Mouse (Mus musculus) liver, embryonic 16.5 days (tissue): ENCODE results near the gene Akr1c13. TPM values are rescaled to one million over a fixed set of nuclear protein-coding genes. Genes with fewer than 3 reads are reported as not detected.
"Not testable (repeated sequence)": the region's sequence is repeated elsewhere in the genome, so short reads cannot be mapped to it uniquely, and the experiment has no call there.

Experiments used
- ATAC-seq: fragments of 200-750 bp; cut with Nextera tagmentation; 2 replicates; pipeline ENCODE4 v1.8.0; 2017; ENCODE audit warnings: low read depth, mild to moderate bottlenecking, moderate number of reproducible peaks, moderate library complexity
- H3K27ac ChIP-seq: fragments of 300-500 bp; sonication (generic); 2 replicates; pipeline ENCODE4 v1.5.1; 2014; ENCODE audit warnings: mild to moderate bottlenecking, low read length
- H3K27me3 ChIP-seq: fragments of 300-500 bp; sonication (generic); 2 replicates; pipeline ENCODE4 v1.6.1; 2014; ENCODE audit warnings: low read depth, low read length, mixed read lengths; ENCODE audit not compliant: control insufficient read depth, insufficient read depth
- H3K36me3 ChIP-seq: fragments of 300-500 bp; sonication (generic); 2 replicates; pipeline ENCODE4 v1.6.1; 2014; ENCODE audit warnings: mild to moderate bottlenecking; ENCODE audit not compliant: control insufficient read depth, insufficient read depth
- H3K4me1 ChIP-seq: fragments of 300-500 bp; sonication (generic); 2 replicates; pipeline ENCODE4 v1.6.1; 2014; ENCODE audit warnings: low read depth, low read length, mixed read lengths; ENCODE audit not compliant: control insufficient read depth
- H3K4me2 ChIP-seq: fragments of 300-500 bp; sonication (generic); 2 replicates; pipeline ENCODE4 v1.6.1; 2014; ENCODE audit warnings: low read depth, low read length, mixed read lengths
- H3K4me3 ChIP-seq: fragments of 300-500 bp; sonication (generic); 2 replicates; pipeline ENCODE4 v1.5.1; 2014; ENCODE audit warnings: low read depth, mild to moderate bottlenecking, low read length
- H3K9ac ChIP-seq: fragments of 300-500 bp; sonication (generic); 2 replicates; pipeline ENCODE4 v1.6.1; 2014; ENCODE audit warnings: low read depth, low read length
- H3K9me3 ChIP-seq: fragments of 300-500 bp; sonication (generic); replicated peaks from 2 replicates; pipeline ENCODE4 v1.6.1; 2016; ENCODE audit warnings: low read length; ENCODE audit not compliant: control insufficient read depth
- WGBS: fragments of 180-500 bp; shearing (Covaris S2); extraction: QIAGEN DNeasy Blood & Tissue Kit; methylation state at CpG from one replicate; pipeline ENCODE4 v1.1.7; 2014; ENCODE audit not compliant: insufficient replicate concordance; 5-methylcytosine and 5-hydroxymethylcytosine counted together
- polyA plus RNA-seq: library from polyadenylated mRNA; unstranded; fragments of >200 nt; fragmentation: Nextera tagmentation; extraction: Ambion mirVana; gene quantifications from 2 replicates; pipeline ENCODE4 v1.2.1, GENCODE M21; 2015

Akr1c13 gene
- polyA plus RNA-seq, 1 experiment from 2014 or later = 57.5 TPM

DNA sequence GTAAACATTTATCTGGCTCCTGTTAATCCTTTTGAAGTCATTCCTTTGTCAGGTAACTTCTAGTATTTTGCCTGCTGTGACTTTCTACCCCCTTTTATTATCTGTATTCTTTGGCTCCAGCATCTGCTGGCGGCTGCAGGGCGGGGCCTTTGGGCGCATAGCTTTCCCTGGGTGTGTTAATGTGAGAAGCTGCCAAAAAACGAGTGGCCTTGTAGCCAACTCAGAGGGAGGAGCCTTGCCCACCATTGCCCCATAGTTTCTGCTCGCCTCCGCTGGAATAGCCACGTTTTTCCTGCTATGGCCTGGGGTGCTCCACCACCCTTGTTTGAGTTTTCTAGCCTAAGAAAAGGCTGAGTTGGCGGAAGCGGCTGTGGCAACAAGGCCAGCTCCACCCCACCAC, 7.8 kb upstream of the Akr1c13 start:
- no peak for ATAC-seq
- H3K4me3 ChIP-seq = no peak overlapping the region
- no peak overlapping the region for H3K9ac ChIP-seq
- no peaks in the 10 kb centered on the region for H3K4me1 ChIP-seq
- H3K27me3 ChIP-seq = no peaks in the 10 kb centered on the region
- no peaks in the 10 kb centered on the region for H3K9me3 ChIP-seq
- no peak overlapping the region for H3K27ac ChIP-seq
- 72% methylated on average over 9 of the region's 9 CpGs for WGBS
- H3K4me2 ChIP-seq = no peak overlapping the region
- H3K36me3 ChIP-seq = no peaks in the 10 kb centered on the region

GRCm38 (mm10) chr13:4186641-4187411, 4.1 kb upstream of the Akr1c13 start:
- H3K4me3 ChIP-seq, H3K27ac ChIP-seq, H3K27me3 ChIP-seq, H3K4me1 ChIP-seq, H3K4me2 ChIP-seq, H3K9ac ChIP-seq, H3K9me3 ChIP-seq, ATAC-seq, H3K36me3 ChIP-seq: not testable (repeated sequence)
- 63% methylated on average over 7 of the region's 7 CpGs for WGBS

DNA sequence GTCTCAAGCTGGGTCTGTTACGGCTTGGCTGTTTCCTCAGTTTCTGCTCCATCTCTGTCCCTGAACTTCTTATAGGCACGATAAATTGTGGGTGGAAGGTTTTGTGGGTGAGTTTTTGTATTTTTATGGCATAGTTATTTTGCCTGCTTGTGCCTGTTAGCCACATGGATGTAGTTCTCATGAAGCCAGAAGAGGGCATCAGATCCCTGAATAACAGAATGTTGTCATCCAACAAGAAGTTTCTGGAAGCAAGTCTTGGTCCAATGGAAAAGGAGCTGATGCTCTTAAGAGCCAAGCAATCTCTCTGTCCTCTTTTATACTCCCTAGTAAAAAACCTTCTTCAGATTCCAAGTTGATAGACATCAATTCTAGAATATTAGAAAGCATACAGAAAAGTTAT, 2.8 kb upstream of the Akr1c13 start:
- no peak for ATAC-seq
- Histone ChIP-seq H3K27me3 (no peaks in the 10 kb centered on the region), H3K4me2 (no peak overlapping the region), H3K4me1 (no peaks in the 10 kb centered on the region), H3K9me3 (no peaks in the 10 kb centered on the region), H3K4me3 (no peak overlapping the region), H3K36me3 (no peaks in the 10 kb centered on the region), H3K9ac (no peak overlapping the region), H3K27ac (no peak overlapping the region)
- 59% methylated on average over 2 of the region's 2 CpGs for WGBS

DNA sequence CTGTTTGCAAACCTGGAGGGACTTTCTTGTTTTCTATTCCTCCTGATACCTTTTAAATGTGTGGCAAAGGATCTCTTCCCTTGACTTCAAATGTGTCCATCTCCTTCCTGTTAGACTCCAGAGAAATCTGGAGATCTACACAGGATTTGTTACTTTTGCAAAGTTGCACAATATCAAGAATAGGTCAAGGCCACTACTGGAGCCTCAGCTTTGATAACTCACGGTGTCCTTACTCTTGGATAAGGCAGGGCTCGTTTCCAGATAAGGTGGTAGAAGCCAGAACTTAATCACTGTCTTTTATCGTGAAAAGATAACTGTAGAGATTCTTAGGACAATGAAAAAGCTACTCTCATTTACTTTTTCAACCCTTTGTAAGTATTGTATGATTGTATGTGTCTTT, 1.6 kb downstream of the Akr1c13 start:
- 32% methylated on average over 3 of the region's 3 CpGs for WGBS
- H3K27ac ChIP-seq = no peak overlapping the region
- no peaks in the 10 kb centered on the region for H3K36me3 ChIP-seq
- no peak overlapping the region for H3K4me3 ChIP-seq
- no peak for ATAC-seq
- H3K9me3 ChIP-seq = no peaks in the 10 kb centered on the region
- no peaks in the 10 kb centered on the region for H3K4me1 ChIP-seq
- H3K4me2 ChIP-seq = peak overlapping the region; percentile 13
- H3K9ac ChIP-seq = no peak overlapping the region
- no peaks in the 10 kb centered on the region for H3K27me3 ChIP-seq

GRCm38 (mm10) chr13:4206147-4206903, 15.4 kb downstream of the Akr1c13 start:
- ATAC-seq = peak; percentile 79
- Histone ChIP-seq H3K27ac (no peak overlapping the region), H3K4me3 (no peak overlapping the region), H3K27me3 (no peaks in the 10 kb centered on the region), H3K9me3 (no peaks in the 10 kb centered on the region), H3K4me1 (no peaks in the 10 kb centered on the region), H3K9ac (no peak overlapping the region), H3K4me2 (no peak overlapping the region), H3K36me3 (no peaks in the 10 kb centered on the region)
- WGBS = 10% methylated on average over 1 of the region's 1 CpGs

DNA sequence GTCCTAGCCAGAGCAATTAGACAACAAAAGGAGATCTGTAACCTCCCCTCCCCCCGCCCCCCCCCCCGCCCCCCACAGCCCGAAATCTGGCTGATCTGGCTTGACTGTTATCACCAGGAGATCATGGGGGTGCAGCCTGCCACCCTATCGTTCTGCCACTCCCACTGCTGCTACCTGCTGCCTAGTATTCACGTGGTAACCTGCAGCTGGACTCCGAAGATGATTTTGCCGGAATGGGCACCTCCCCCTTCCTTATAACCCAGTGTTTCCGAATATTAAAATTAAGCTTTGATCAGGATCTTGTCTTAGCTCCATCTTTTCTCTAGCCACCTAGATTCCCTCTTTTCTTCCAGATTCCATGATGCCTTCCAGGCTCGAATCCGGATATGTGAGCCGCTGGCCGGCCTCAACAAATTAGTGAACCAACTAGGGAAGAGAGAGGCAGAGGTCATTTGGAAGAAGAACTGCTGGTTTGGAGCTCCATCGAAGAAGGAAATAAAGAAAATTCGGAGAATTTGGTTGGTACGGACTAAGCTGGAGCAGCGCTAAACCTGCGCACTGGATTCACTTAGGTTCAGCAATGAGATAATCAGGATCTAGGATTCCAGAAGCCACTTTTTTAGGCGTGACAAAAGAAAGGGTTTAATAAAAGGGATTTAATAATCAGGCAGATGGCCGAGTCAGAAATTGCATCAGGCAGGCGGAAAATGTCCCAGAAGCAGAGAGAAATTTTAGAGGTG, 20.8 kb downstream of the Akr1c13 start:
- Histone ChIP-seq H3K4me2 (no peak overlapping the region), H3K4me1 (no peaks in the 10 kb centered on the region), H3K9ac (no peak overlapping the region), H3K36me3 (no peaks in the 10 kb centered on the region), H3K27me3 (no peaks in the 10 kb centered on the region), H3K9me3 (no peaks in the 10 kb centered on the region), H3K4me3 (no peak overlapping the region), H3K27ac (no peak overlapping the region)
- 61% methylated on average over 20 of the region's 20 CpGs for WGBS
- no peak for ATAC-seq

DNA sequence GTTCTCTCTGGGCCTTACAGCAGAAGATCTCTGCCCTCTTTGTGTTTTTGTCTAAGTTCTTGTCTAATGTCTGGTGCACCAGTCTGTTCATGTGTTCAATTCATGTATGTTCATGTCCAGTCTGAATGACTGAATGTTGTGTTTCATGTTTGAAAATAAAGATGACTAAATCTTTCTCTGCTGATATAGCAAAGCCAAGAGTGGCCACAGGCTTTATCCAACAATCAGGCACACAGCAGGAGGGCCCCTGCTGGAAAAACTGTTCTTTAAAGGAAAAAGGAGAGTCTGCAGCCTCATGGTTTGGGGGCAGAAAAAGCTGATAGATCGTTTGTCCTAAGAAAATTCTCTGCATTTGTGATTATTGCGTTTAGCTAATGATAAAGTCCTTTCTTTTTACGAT, 21.4 kb downstream of the Akr1c13 start:
- H3K9me3 ChIP-seq = no peaks in the 10 kb centered on the region
- H3K27me3 ChIP-seq = no peaks in the 10 kb centered on the region
- H3K4me2 ChIP-seq = no peak overlapping the region
- no peaks in the 10 kb centered on the region for H3K4me1 ChIP-seq
- ATAC-seq = no peak
- no peak overlapping the region for H3K27ac ChIP-seq
- WGBS = 57% methylated on average over 3 of the region's 3 CpGs
- H3K36me3 ChIP-seq = no peaks in the 10 kb centered on the region
- H3K4me3 ChIP-seq = no peak overlapping the region
- no peak overlapping the region for H3K9ac ChIP-seq

- not testable (repeated sequence) for H3K9me3 ChIP-seq, ATAC-seq, H3K27ac ChIP-seq, H3K9ac ChIP-seq, H3K36me3 ChIP-seq, H3K4me1 ChIP-seq, H3K27me3 ChIP-seq, H3K4me2 ChIP-seq, H3K4me3 ChIP-seq
- 53% methylated on average over 1 of the region's 1 CpGs for WGBS
Observed at GRCm38 (mm10) chr13:4215496-4215895, 24.5 kb downstream of the Akr1c13 start.

DNA sequence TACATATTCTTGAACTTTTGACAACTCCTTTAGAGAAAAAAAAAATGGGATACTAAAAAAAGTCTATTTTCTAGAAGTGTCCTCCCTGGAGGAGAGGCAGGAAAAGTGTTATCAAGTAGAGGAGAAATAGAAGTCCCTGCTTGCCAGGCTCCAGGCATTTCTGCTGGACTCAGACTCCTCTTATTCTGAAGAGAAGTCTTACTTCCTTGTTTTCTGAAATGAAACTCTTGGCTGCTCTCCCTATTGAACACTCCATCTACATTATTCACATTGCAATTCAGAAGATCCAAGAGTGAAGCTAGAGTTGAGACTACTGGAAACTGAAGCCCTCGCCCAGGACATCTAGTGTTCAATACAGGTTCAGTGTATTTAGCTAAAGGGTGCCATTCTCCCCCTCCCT, 37.5 kb downstream of the Akr1c13 start, which contains the start of gene Akr1c19:
TSS of gene Akr1c19 (plus strand) at position 260 of the 400 bp plus-strand sequence.
- Histone ChIP-seq H3K36me3 (no peaks in the 10 kb centered on the region), H3K4me2 (no peak within 1 kb of the TSS), H3K9me3 (no peaks in the 10 kb centered on the region), H3K4me3 (no peak within 1 kb of the TSS), H3K27ac (no peak within 1 kb of the TSS), H3K4me1 (no peaks in the 10 kb centered on the region; the same call in 1 of the 2 replicates), H3K27me3 (no peaks in the 10 kb centered on the region), H3K9ac (no peak within 1 kb of the TSS)
- 48% methylated on average over 1 of the region's 1 CpGs for WGBS
- ATAC-seq = no peak
